Mouse (Mus musculus) lung, embryonic 16.5 days (tissue): ENCODE results near the gene Acaca. TPM values are rescaled to one million over a fixed set of nuclear protein-coding genes. Genes with fewer than 3 reads are reported as not detected.

Experiments
- ATAC-seq: fragments of 200-750 bp; cut with Nextera tagmentation; 2 replicates; pipeline ENCODE4 v1.8.0; 2017; ENCODE audit warnings: low read depth, mild to moderate bottlenecking, moderate library complexity
- H3K27ac ChIP-seq: fragments of 300-500 bp; sonication (generic); 2 replicates; pipeline ENCODE4 v1.5.1; 2014; ENCODE audit warnings: mild to moderate bottlenecking, control low read depth, low read length
- H3K27me3 ChIP-seq: fragments of 300-500 bp; sonication (generic); 2 replicates; pipeline ENCODE4 v1.6.1; 2014; ENCODE audit warnings: low read depth, low read length, mixed read lengths; ENCODE audit not compliant: control insufficient read depth, insufficient read depth
- H3K36me3 ChIP-seq: fragments of 300-500 bp; sonication (generic); 2 replicates; pipeline ENCODE4 v1.6.1; 2014; ENCODE audit warnings: low read length; ENCODE audit not compliant: control insufficient read depth, insufficient read depth
- H3K4me1 ChIP-seq: fragments of 300-500 bp; sonication (generic); replicated peaks from 2 replicates; pipeline ENCODE4 v1.6.1; 2014; ENCODE audit warnings: low read length, mixed read lengths; ENCODE audit not compliant: control insufficient read depth, insufficient read depth
- H3K4me2 ChIP-seq: fragments of 300-500 bp; sonication (generic); 2 replicates; pipeline ENCODE4 v1.6.1; 2014; ENCODE audit warnings: low read depth, low read length, control low read depth
- H3K4me3 ChIP-seq: fragments of 300-500 bp; sonication (generic); 2 replicates; pipeline ENCODE4 v1.5.1; 2014; ENCODE audit warnings: mild to moderate bottlenecking, low read length, control low read depth
- H3K9ac ChIP-seq: fragments of 300-500 bp; sonication (generic); 2 replicates; pipeline ENCODE4 v1.6.1; 2014; ENCODE audit warnings: low read length, control low read depth
- H3K9me3 ChIP-seq: fragments of 300-500 bp; sonication (generic); 2 replicates; pipeline ENCODE4 v1.6.1; 2016; ENCODE audit warnings: low read length; ENCODE audit not compliant: control insufficient read depth
- WGBS: fragments of 180-500 bp; shearing (Covaris S2); extraction: QIAGEN DNeasy Blood & Tissue Kit; methylation state at CpG from one replicate; pipeline ENCODE4 v1.1.7; 2014; 5-methylcytosine and 5-hydroxymethylcytosine counted together
- polyA plus RNA-seq: library from polyadenylated mRNA; unstranded; fragments of >200 nt; fragmentation: Nextera tagmentation; extraction: Ambion mirVana; gene quantifications from 2 replicates; pipeline ENCODE4 v1.2.1, GENCODE M21; 2015

The Acaca gene
- polyA plus RNA-seq, 1 experiment from 2014 or later = 11.2 TPM

- H3K27me3 ChIP-seq = no peaks in the 10 kb centered on the region
- H3K4me2 ChIP-seq = no peak overlapping the region
- 82% methylated on average over 3 of the region's 3 CpGs for WGBS
- H3K27ac ChIP-seq = no peak overlapping the region
- no peaks in the 10 kb centered on the region for H3K36me3 ChIP-seq
- no peaks in the 10 kb centered on the region for H3K9me3 ChIP-seq
- no peaks in the 10 kb centered on the region for H3K4me1 ChIP-seq
- H3K9ac ChIP-seq = no peak overlapping the region
- no peak overlapping the region for H3K4me3 ChIP-seq
- no peak for ATAC-seq
These were observed 7.0 kb downstream of the Acaca start for GRCm38 (mm10) chr11:84136453-84136852.

- Histone ChIP-seq H3K27me3 (no peaks in the 10 kb centered on the region), H3K9ac (no peak overlapping the region), H3K4me2 (no peak overlapping the region), H3K4me3 (no peak overlapping the region), H3K36me3 (no peaks in the 10 kb centered on the region), H3K27ac (no peak overlapping the region), H3K4me1 (no peaks in the 10 kb centered on the region), H3K9me3 (no peaks in the 10 kb centered on the region)
- no peak for ATAC-seq
- WGBS = 47% methylated on average over 2 of the region's 2 CpGs
These were observed 12.3 kb downstream of the Acaca start for GRCm38 (mm10) chr11:84141752-84142151.

DNA sequence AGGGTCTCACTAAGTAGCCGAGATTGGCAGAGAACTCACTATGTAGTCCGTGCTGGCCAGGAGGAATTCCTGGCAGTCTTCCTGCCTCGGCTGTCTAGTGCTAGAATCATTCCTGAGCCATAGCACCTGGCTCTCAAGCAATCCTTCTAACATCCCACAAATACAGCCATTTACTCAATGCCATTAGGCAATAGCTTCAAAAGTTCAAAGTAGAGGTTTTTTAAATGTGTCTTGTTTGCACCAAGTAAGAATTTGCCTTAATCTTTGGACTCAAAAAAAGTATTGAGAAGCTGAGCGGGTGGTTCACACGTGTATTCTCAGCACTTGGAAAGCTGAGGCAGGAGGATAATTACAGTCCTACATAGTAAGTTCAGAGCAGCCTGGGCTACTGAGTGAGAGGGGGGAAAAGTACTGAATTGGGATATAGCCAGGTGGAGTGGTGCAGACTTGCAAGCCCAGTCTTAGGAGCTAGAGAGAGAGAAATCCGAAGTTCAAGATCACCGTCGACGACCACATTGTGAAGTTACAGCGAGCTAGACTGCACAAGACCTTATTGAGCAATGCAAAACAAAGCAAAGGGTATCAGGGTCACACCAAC is 15.8 kb downstream of the Acaca start:
- Histone ChIP-seq H3K27ac (no peak overlapping the region), H3K36me3 (no peaks in the 10 kb centered on the region), H3K4me3 (no peak overlapping the region), H3K9ac (no peak overlapping the region), H3K4me2 (no peak overlapping the region), H3K27me3 (no peaks in the 10 kb centered on the region), H3K9me3 (no peaks in the 10 kb centered on the region), H3K4me1 (no peaks in the 10 kb centered on the region)
- WGBS = 65% methylated on average over 10 of the region's 10 CpGs
- ATAC-seq = no peak

DNA sequence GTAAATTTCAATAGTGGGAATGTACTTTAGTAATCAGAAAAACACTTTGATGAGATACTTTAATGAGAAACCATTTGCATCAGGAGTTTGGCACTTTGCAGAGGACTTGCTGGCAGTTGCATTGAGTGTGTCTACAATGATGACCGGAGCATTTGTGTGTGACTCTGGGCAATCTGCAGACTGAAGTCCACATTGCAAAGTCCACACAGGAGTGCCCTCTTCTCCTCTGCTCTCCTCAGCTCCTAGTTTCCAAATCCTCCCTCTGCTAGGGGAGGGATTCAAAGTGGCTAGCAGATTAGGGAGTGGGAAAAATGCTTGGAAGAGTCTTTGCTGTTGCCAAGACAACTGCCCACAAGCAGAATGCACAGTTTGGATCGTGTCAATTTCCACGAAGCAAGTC is 16.6 kb downstream of the Acaca start:
- no peak overlapping the region for H3K9ac ChIP-seq
- no peak overlapping the region for H3K4me3 ChIP-seq
- H3K27me3 ChIP-seq = no peaks in the 10 kb centered on the region
- WGBS = 67% methylated on average over 3 of the region's 3 CpGs
- no peaks in the 10 kb centered on the region for H3K4me1 ChIP-seq
- H3K36me3 ChIP-seq = no peaks in the 10 kb centered on the region
- H3K27ac ChIP-seq = no peak overlapping the region
- H3K4me2 ChIP-seq = no peak overlapping the region
- no peak for ATAC-seq
- H3K9me3 ChIP-seq = no peaks in the 10 kb centered on the region

DNA sequence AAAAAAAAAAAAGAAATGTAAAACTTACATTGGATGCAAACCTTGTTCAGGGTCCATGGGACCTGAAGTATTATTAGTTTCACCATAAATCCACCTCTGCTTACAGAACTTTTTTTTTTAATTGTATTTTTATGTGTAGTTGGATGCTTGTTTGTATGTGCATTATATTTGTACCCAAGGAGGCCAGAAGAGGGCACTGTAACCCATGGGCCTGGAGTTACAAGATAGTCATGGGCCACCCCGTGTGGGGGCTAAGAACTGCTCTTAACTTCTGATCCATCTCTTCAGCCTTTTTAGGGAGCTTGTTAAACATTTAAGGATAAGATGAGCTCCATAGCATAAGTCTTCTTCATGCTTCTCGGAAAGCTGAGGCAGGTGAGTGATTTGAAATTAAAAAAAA is 21.4 kb downstream of the Acaca start:
- no peak overlapping the region for H3K4me2 ChIP-seq
- WGBS = 61% methylated on average over 2 of the region's 2 CpGs
- H3K36me3 ChIP-seq = no peaks in the 10 kb centered on the region
- ATAC-seq = no peak
- H3K27me3 ChIP-seq = no peaks in the 10 kb centered on the region
- H3K9me3 ChIP-seq = no peaks in the 10 kb centered on the region
- no peaks in the 10 kb centered on the region for H3K4me1 ChIP-seq
- H3K27ac ChIP-seq = no peak overlapping the region
- H3K9ac ChIP-seq = no peak overlapping the region
- no peak overlapping the region for H3K4me3 ChIP-seq

GRCm38 (mm10) chr11:84156535-84157262 is 27.2 kb downstream of the Acaca start:
- no peaks in the 10 kb centered on the region for H3K36me3 ChIP-seq
- no peaks in the 10 kb centered on the region for H3K27me3 ChIP-seq
- no peak overlapping the region for H3K27ac ChIP-seq
- H3K4me1 ChIP-seq = no peaks in the 10 kb centered on the region
- ATAC-seq = no peak
- no peaks in the 10 kb centered on the region for H3K9me3 ChIP-seq
- H3K9ac ChIP-seq = no peak overlapping the region
- no peak overlapping the region for H3K4me3 ChIP-seq
- WGBS = 88% methylated on average over 4 of the region's 4 CpGs
- no peak overlapping the region for H3K4me2 ChIP-seq

- no peak overlapping the region for H3K9ac ChIP-seq
- WGBS = 79% methylated on average over 6 of the region's 6 CpGs
- H3K4me3 ChIP-seq = no peak overlapping the region
- H3K27ac ChIP-seq = no peak overlapping the region
- H3K4me1 ChIP-seq = no peaks in the 10 kb centered on the region
- no peaks in the 10 kb centered on the region for H3K9me3 ChIP-seq
- H3K4me2 ChIP-seq = no peak overlapping the region
- no peak for ATAC-seq
- H3K27me3 ChIP-seq = no peaks in the 10 kb centered on the region
- no peaks in the 10 kb centered on the region for H3K36me3 ChIP-seq
These were observed 34.7 kb downstream of the Acaca start for GRCm38 (mm10) chr11:84164123-84164522.

- ATAC-seq = no peak
- H3K27ac ChIP-seq = no peak overlapping the region
- H3K4me3 ChIP-seq = no peak overlapping the region
- no peaks in the 10 kb centered on the region for H3K9me3 ChIP-seq
- no peaks in the 10 kb centered on the region for H3K27me3 ChIP-seq
- WGBS = 49% methylated on average over 4 of the region's 4 CpGs
- H3K4me1 ChIP-seq = no peaks in the 10 kb centered on the region
- H3K4me2 ChIP-seq = no peak overlapping the region
- no peak overlapping the region for H3K9ac ChIP-seq
- no peaks in the 10 kb centered on the region for H3K36me3 ChIP-seq
These were observed 35.1 kb downstream of the Acaca start for GRCm38 (mm10) chr11:84164561-84164960.

GRCm38 (mm10) chr11:84167046-84167526 is 37.6 kb downstream of the Acaca start, which contains the start of gene Gm11437:
Gene Gm11437 (minus strand): TSS chr11:84167476.
- Histone ChIP-seq H3K9me3 (no peaks in the 10 kb centered on the region), H3K36me3 (no peaks in the 10 kb centered on the region), H3K4me3 (no peak within 1 kb of the TSS), H3K27me3 (no peaks in the 10 kb centered on the region), H3K4me2 (no peak within 1 kb of the TSS), H3K27ac (no peak within 1 kb of the TSS), H3K4me1 (no peaks in the 10 kb centered on the region), H3K9ac (no peak within 1 kb of the TSS)
- 81% methylated on average over 5 of the region's 5 CpGs for WGBS
- no peak for ATAC-seq
